Mouse (Mus musculus): ENCODE data around the gene Mef2a. TPM values are rescaled to one million over a fixed set of nuclear protein-coding genes. Genes with fewer than 3 reads are reported as not detected.
"Not testable (repeated sequence)": the region's sequence is repeated elsewhere in the genome, so short reads cannot be mapped to it uniquely, and the experiment has no call there.

The Mef2a gene
- polyA plus RNA-seq, 1 experiment from 2014 or later: 22.4 TPM

GRCm38 (mm10) chr7:67287456-67287855 is 85.2 kb downstream of the Mef2a start:
- WGBS: 90% methylated on average over 4 of the region's 4 CpGs

GRCm38 (mm10) chr7:67283581-67283980 is 89.1 kb downstream of the Mef2a start:
- 0 out of 2 replicates have a peak, but pooled peaks cover 8% of the 10 kb centered on the region for H3K36me3 ChIP-seq (replicated peaks)
- no peaks in the 10 kb centered on the region for H3K9me3 ChIP-seq
- 95% methylated on average over 6 of the region's 6 CpGs for WGBS
- H3K27me3 ChIP-seq (ENCODE audit: poor library complexity, severe bottlenecking): no peaks in the 10 kb centered on the region
- H3K4me3 ChIP-seq: no peak overlapping the region
- H3K27ac ChIP-seq: no peak overlapping the region
- no peak for DNase-seq (ENCODE audit: extremely low spot score, low spot score)
- no peaks in the 10 kb centered on the region for H3K4me1 ChIP-seq

More at GRCm38 (mm10) chr7:67287456-67287855, 85.2 kb downstream of the Mef2a start:
- Histone ChIP-seq H3K4me1 (no peaks in the 10 kb centered on the region), H3K27ac (no peak overlapping the region), H3K36me3 (replicated peaks) (no peaks in the 10 kb centered on the region), H3K9me3 (no peaks in the 10 kb centered on the region), H3K4me3 (no peak overlapping the region), H3K27me3 (ENCODE audit: poor library complexity, severe bottlenecking) (no peaks in the 10 kb centered on the region)
- DNase-seq (ENCODE audit: extremely low spot score, low spot score): no peak

GRCm38 (mm10) chr7:67270447-67270846 is 102.2 kb downstream of the Mef2a start:
- not testable (repeated sequence) for DNase-seq (ENCODE audit: extremely low spot score, low spot score); H3K4me3 ChIP-seq; H3K4me1 ChIP-seq; H3K27me3 ChIP-seq (ENCODE audit: poor library complexity, severe bottlenecking); H3K27ac ChIP-seq; H3K36me3 ChIP-seq (replicated peaks); H3K9me3 ChIP-seq
- WGBS: 92% methylated on average over 4 of the region's 4 CpGs

- no peak overlapping the region for H3K4me3 ChIP-seq
- H3K9me3 ChIP-seq: no peaks in the 10 kb centered on the region
- peaks cover 27% of the 10 kb centered on the region for H3K36me3 ChIP-seq (replicated peaks)
- WGBS: 91% methylated on average over 4 of the region's 4 CpGs
- H3K27me3 ChIP-seq (ENCODE audit: poor library complexity, severe bottlenecking): no peaks in the 10 kb centered on the region
- H3K27ac ChIP-seq: no peak overlapping the region
- no peaks in the 10 kb centered on the region for H3K4me1 ChIP-seq
- no peak for DNase-seq (ENCODE audit: extremely low spot score, low spot score)
These were observed 112.7 kb downstream of the Mef2a start for GRCm38 (mm10) chr7:67259828-67260563.

GRCm38 (mm10) chr7:67246067-67246466 is 126.6 kb downstream of the Mef2a start:
- Histone ChIP-seq H3K27me3 (ENCODE audit: poor library complexity, severe bottlenecking) (no peaks in the 10 kb centered on the region), H3K9me3 (no peaks in the 10 kb centered on the region), H3K27ac (no peak overlapping the region), H3K4me1 (no peaks in the 10 kb centered on the region), H3K36me3 (replicated peaks) (peaks cover 10% of the 10 kb centered on the region), H3K4me3 (no peak overlapping the region)
- no peak for DNase-seq (ENCODE audit: extremely low spot score, low spot score)
- 85% methylated on average over 2 of the region's 2 CpGs for WGBS

- H3K36me3 ChIP-seq (replicated peaks): peaks cover 9% of the 10 kb centered on the region
- WGBS: 88% methylated on average over 1 of the region's 1 CpGs
- no peaks in the 10 kb centered on the region for H3K4me1 ChIP-seq
- H3K9me3 ChIP-seq: no peaks in the 10 kb centered on the region
- no peaks in the 10 kb centered on the region for H3K27me3 ChIP-seq (ENCODE audit: poor library complexity, severe bottlenecking)
- no peak for DNase-seq (ENCODE audit: extremely low spot score, low spot score)
- H3K4me3 ChIP-seq: no peak overlapping the region
- no peak overlapping the region for H3K27ac ChIP-seq
These were observed 127.4 kb downstream of the Mef2a start for GRCm38 (mm10) chr7:67245255-67245654.

- Histone ChIP-seq H3K36me3 (replicated peaks) (peaks cover 18% of the 10 kb centered on the region), H3K9me3 (no peaks in the 10 kb centered on the region), H3K4me3 (no peak overlapping the region), H3K27me3 (ENCODE audit: poor library complexity, severe bottlenecking) (no peaks in the 10 kb centered on the region), H3K27ac (no peak overlapping the region), H3K4me1 (no peaks in the 10 kb centered on the region)
- 72% methylated on average over 4 of the region's 4 CpGs for WGBS
- no peak for DNase-seq (ENCODE audit: extremely low spot score, low spot score)
These were observed 128.8 kb downstream of the Mef2a start for GRCm38 (mm10) chr7:67243894-67244282.

GRCm38 (mm10) chr7:67243121-67243893 is 129.4 kb downstream of the Mef2a start:
- peaks cover 22% of the 10 kb centered on the region for H3K36me3 ChIP-seq (replicated peaks)
- H3K9me3 ChIP-seq: no peaks in the 10 kb centered on the region
- H3K27me3 ChIP-seq (ENCODE audit: poor library complexity, severe bottlenecking): no peaks in the 10 kb centered on the region
- no peak overlapping the region for H3K4me3 ChIP-seq
- H3K4me1 ChIP-seq: no peaks in the 10 kb centered on the region
- no peak for DNase-seq (ENCODE audit: extremely low spot score, low spot score)
- H3K27ac ChIP-seq: no peak overlapping the region
- 62% methylated on average over 2 of the region's 2 CpGs for WGBS

- 95% methylated on average over 3 of the region's 3 CpGs for WGBS
- Histone ChIP-seq H3K4me3 (no peak overlapping the region), H3K9me3 (no peaks in the 10 kb centered on the region), H3K36me3 (replicated peaks) (peaks cover 21% of the 10 kb centered on the region), H3K27me3 (ENCODE audit: poor library complexity, severe bottlenecking) (no peaks in the 10 kb centered on the region), H3K4me1 (no peaks in the 10 kb centered on the region), H3K27ac (no peak overlapping the region)
- DNase-seq (ENCODE audit: extremely low spot score, low spot score): no peak
These were observed 130.7 kb downstream of the Mef2a start for GRCm38 (mm10) chr7:67241969-67242368.

- H3K36me3 ChIP-seq (replicated peaks): peaks cover 50% of the 10 kb centered on the region
- DNase-seq (ENCODE audit: extremely low spot score, low spot score): no peak
- H3K9me3 ChIP-seq: no peaks in the 10 kb centered on the region
- H3K27me3 ChIP-seq (ENCODE audit: poor library complexity, severe bottlenecking): no peaks in the 10 kb centered on the region
- H3K4me1 ChIP-seq: no peaks in the 10 kb centered on the region
- 93% methylated on average over 2 of the region's 2 CpGs for whole genome bisulfite sequencing
- no peak overlapping the region for H3K4me3 ChIP-seq
- no peak overlapping the region for H3K27ac ChIP-seq
These were observed 134.9 kb downstream of the Mef2a start for GRCm38 (mm10) chr7:67237752-67238151.

GRCm38 (mm10) chr7:67236351-67236750 is 136.3 kb downstream of the Mef2a start:
- 85% methylated on average over 2 of the region's 2 CpGs for WGBS
- Histone ChIP-seq H3K27me3 (ENCODE audit: poor library complexity, severe bottlenecking) (no peaks in the 10 kb centered on the region), H3K9me3 (no peaks in the 10 kb centered on the region), H3K36me3 (replicated peaks) (peaks cover 56% of the 10 kb centered on the region), H3K4me3 (no peak overlapping the region), H3K4me1 (no peaks in the 10 kb centered on the region), H3K27ac (no peak overlapping the region)
- DNase-seq (ENCODE audit: extremely low spot score, low spot score): no peak

- no peak for DNase-seq (ENCODE audit: extremely low spot score, low spot score)
- 87% methylated on average over 8 of the region's 8 CpGs for WGBS
- H3K4me3 ChIP-seq: no peak overlapping the region
- H3K4me1 ChIP-seq: no peaks in the 10 kb centered on the region
- H3K36me3 ChIP-seq (replicated peaks): peaks cover 52% of the 10 kb centered on the region
- no peaks in the 10 kb centered on the region for H3K27me3 ChIP-seq (ENCODE audit: poor library complexity, severe bottlenecking)
- H3K27ac ChIP-seq: no peak overlapping the region
- no peaks in the 10 kb centered on the region for H3K9me3 ChIP-seq
These were observed 137.9 kb downstream of the Mef2a start for GRCm38 (mm10) chr7:67234797-67235196.

GRCm38 (mm10) chr7:67232504-67232903 is 140.2 kb downstream of the Mef2a start:
- DNase-seq (ENCODE audit: extremely low spot score, low spot score): no peak
- H3K27ac ChIP-seq: no peak overlapping the region
- peaks cover 36% of the 10 kb centered on the region for H3K36me3 ChIP-seq (replicated peaks)
- no peaks in the 10 kb centered on the region for H3K27me3 ChIP-seq (ENCODE audit: poor library complexity, severe bottlenecking)
- 93% methylated on average over 14 of the region's 14 CpGs for WGBS
- no peaks in the 10 kb centered on the region for H3K9me3 ChIP-seq
- no peak overlapping the region for H3K4me3 ChIP-seq
- no peaks in the 10 kb centered on the region for H3K4me1 ChIP-seq
